Comparison of ENCODE assay signal across 22 mouse cellular contexts in the genomic region with DNA sequence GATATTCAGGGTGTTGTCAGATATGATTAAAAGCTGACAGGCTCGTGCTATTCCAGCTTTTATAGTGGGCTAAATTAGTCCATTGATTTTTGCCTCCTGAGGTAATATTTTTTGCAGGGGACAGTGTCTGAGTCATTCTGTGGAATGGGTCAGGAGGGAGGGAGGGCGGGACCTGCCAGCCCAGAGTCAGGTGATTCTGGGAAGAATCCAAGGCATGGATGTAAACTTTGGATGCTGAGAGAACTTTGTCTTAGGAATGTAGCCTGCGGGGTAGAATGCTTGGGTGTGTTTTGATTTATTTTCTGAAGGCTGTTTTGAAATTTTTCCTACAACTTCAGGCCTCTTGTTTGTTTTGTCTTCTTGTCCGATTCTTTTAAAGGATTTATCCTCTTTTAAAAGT.
"Had no signal": no experiment of that assay in that cellular context is flagged by ENCODE, and none has a peak within 500 bp of the region (broad histone marks: within the 10 kb centered on the region; RNA-seq: fewer than 3 reads in every experiment).

No protein-coding gene starts in this region.

- H3K9me3 ChIP-seq: heart, embryonic 13.5 days; heart, embryonic 15.5 days; hindbrain, embryonic 13.5 days; hindbrain, embryonic 15.5 days; limb, embryonic 15.5 days; liver, embryonic 12.5 days had no signal

- H3K4me2 ChIP-seq: heart, embryonic 11.5 days; heart, embryonic 13.5 days; heart, embryonic 15.5 days; hindbrain, embryonic 13.5 days; hindbrain, embryonic 15.5 days; limb, embryonic 13.5 days; limb, embryonic 15.5 days; liver, embryonic 12.5 days had no signal

- ATAC-seq: hindbrain, postnatal 0 days; liver, embryonic 12.5 days had no signal

- H3K4me3 ChIP-seq: gastrocnemius, adult 2 months; heart, adult 2 months; heart, embryonic 13.5 days; heart, embryonic 15.5 days; hindbrain, embryonic 13.5 days; hindbrain, embryonic 15.5 days; limb, embryonic 13.5 days; limb, embryonic 15.5 days; liver, embryonic 12.5 days had no signal

- H3K27me3 ChIP-seq: heart, embryonic 15.5 days had no signal

- H3K4me1 ChIP-seq: hindbrain, embryonic 15.5 days; liver, embryonic 12.5 days had no signal

- H3K36me3 ChIP-seq: heart, embryonic 13.5 days; heart, embryonic 15.5 days; hindbrain, embryonic 13.5 days; hindbrain, embryonic 15.5 days; limb, embryonic 13.5 days; limb, embryonic 15.5 days; liver, embryonic 12.5 days had no signal

- H3K9ac ChIP-seq: heart, embryonic 13.5 days; heart, embryonic 15.5 days; hindbrain, embryonic 13.5 days; hindbrain, embryonic 15.5 days; limb, embryonic 13.5 days; limb, embryonic 15.5 days; liver, embryonic 12.5 days; liver, embryonic 14.5 days had no signal

- H3K27ac ChIP-seq: gastrocnemius, adult 2 months; heart, adult 2 months; heart, embryonic 13.5 days; heart, embryonic 15.5 days; hindbrain, embryonic 13.5 days; hindbrain, embryonic 15.5 days; hindbrain, postnatal 0 days; limb, embryonic 13.5 days; limb, embryonic 15.5 days; liver, embryonic 12.5 days; liver, embryonic 14.5 days had no signal

- DNase-seq: gastrocnemius, adult 2 months; gastrocnemius, postnatal 10 days; gastrocnemius, postnatal 36 days; heart, adult 11 months; heart, adult 2 months; heart, postnatal 14 days; heart, postnatal 36 days; kidney, adult 11 months; kidney, postnatal 10 days; layer of hippocampus, adult 9-11 months; layer of hippocampus, postnatal 36 days; left cerebral cortex, postnatal 4 days had no signal
